Comparison of ENCODE assay signal across 27 mouse cellular contexts in the genomic region with DNA sequence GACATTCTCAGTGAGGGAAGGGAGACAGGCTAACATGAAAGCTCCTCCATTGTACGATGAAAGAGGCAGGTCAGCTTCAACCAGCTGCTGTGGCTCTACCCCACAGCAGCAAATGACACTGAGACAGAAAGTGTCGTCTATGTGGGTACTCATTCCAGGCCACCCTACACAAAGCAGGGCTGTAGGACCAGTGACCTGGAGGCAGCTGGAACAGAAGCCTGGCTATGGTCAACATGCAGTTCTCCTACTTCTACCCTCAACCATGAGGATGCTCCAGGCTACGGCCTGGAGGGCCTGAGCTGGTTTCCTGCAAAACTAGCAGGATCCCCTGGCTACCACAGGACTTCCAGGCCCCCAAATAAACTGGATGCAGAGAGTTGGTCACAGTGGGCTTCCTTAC. TPM values are rescaled to one million over a fixed set of nuclear protein-coding genes. Genes with fewer than 3 reads are reported as not detected.
A peak's percentile ranks its signal among the peaks of the same experiment; 100 is the strongest.
DNase-seq lines count a peak whose midpoint lies in the region; ATAC-seq and TF ChIP-seq lines count a peak whose summit lies in the region.
"Had no signal": no experiment of that assay in that cellular context is flagged by ENCODE, and none has a peak within 500 bp of the region (broad histone marks: within the 10 kb centered on the region; RNA-seq: fewer than 3 reads in every experiment).

No protein-coding gene starts in this region.

- TF ChIP-seq CTCF in layer of hippocampus, adult 2 months (conservative IDR thresholded peaks at IDR 0.05), result no peak

- no peak overlapping the region for H3K9ac ChIP-seq in forebrain, embryonic 15.5 days (replicated peaks)
- peak overlapping the region; percentile 66 for H3K9ac ChIP-seq in liver, embryonic 15.5 days
- H3K9ac ChIP-seq: hindbrain, embryonic 12.5 days; midbrain, embryonic 15.5 days; stomach, embryonic 15.5 days had no signal

- no peaks in the 10 kb centered on the region for H3K4me1 ChIP-seq in forebrain, embryonic 10.5 days
- H3K4me1 ChIP-seq in forebrain, embryonic 15.5 days, result no peaks in the 10 kb centered on the region
- H3K4me1 ChIP-seq in liver, embryonic 15.5 days (replicated peaks), result peaks cover 84% of the 10 kb centered on the region
- H3K4me1 ChIP-seq: hindbrain, embryonic 12.5 days; midbrain, embryonic 15.5 days; stomach, embryonic 15.5 days had no signal

- ATAC-seq in forebrain, embryonic 15.5 days (replicated peaks), result no peak
- ATAC-seq in erythroblast, adult 5-6 weeks (replicated peaks; ENCODE audit: low FRiP score, poor library complexity, severe bottlenecking), result peak; percentile 5; the same call in 1 of the 2 replicates
- ATAC-seq in liver, embryonic 15.5 days (ENCODE audit: insufficient read depth), result peak; percentile 19
- ATAC-seq: inflammation-experienced regulatory T-cells, adult 6 months; lung, postnatal 0 days; midbrain, embryonic 15.5 days; Patski had no signal

- no peak for DNase-seq in forebrain, embryonic 10.5 days (ENCODE audit: extremely low spot score, low spot score)
- no peak for DNase-seq in layer of hippocampus, adult 2 months (ENCODE audit: low spot score in 2 of 2)
- DNase-seq in layer of hippocampus, adult 18-20 months (ENCODE audit: low spot score in 2 of 2), result no peak
- DNase-seq in adipocyte (ENCODE audit: low spot score), result no peak
- DNase-seq in adrenal gland, postnatal 10 days, result no peak
- DNase-seq: adrenal gland, postnatal 14 days; cerebellum, adult 11 months; cerebellum, postnatal 25 days; kidney, adult 2 months; kidney, postnatal 14 days; thymus, adult 18-20 months; thymus, postnatal 4 days had no signal

- no peak overlapping the region for H3K4me2 ChIP-seq in forebrain, embryonic 15.5 days (replicated peaks)
- peak overlapping the region; percentile 56 for H3K4me2 ChIP-seq in liver, embryonic 15.5 days
- H3K4me2 ChIP-seq: hindbrain, embryonic 12.5 days; midbrain, embryonic 15.5 days; stomach, embryonic 15.5 days had no signal

- peak overlapping the region; percentile 60 for H3K27ac ChIP-seq in forebrain, embryonic 10.5 days
- H3K27ac ChIP-seq in forebrain, embryonic 15.5 days (replicated peaks), result no peak overlapping the region
- peak overlapping the region; percentile 47; the same call in 1 of the 2 replicates for H3K27ac ChIP-seq in layer of hippocampus, adult 2 months
- H3K27ac ChIP-seq in liver, embryonic 15.5 days (replicated peaks), result peak overlapping the region; percentile 99
- H3K27ac ChIP-seq: hindbrain, embryonic 12.5 days; midbrain, embryonic 15.5 days; stomach, embryonic 15.5 days had no signal

- H3K9me3 ChIP-seq in forebrain, embryonic 10.5 days, result no peaks in the 10 kb centered on the region
- no peaks in the 10 kb centered on the region for H3K9me3 ChIP-seq in forebrain, embryonic 15.5 days
- H3K9me3 ChIP-seq in liver, embryonic 15.5 days (replicated peaks), result no peaks in the 10 kb centered on the region
- H3K9me3 ChIP-seq: hindbrain, embryonic 12.5 days; midbrain, embryonic 15.5 days; stomach, embryonic 15.5 days had no signal

- H3K4me3 ChIP-seq in forebrain, embryonic 10.5 days, result no peak overlapping the region
- no peak overlapping the region for H3K4me3 ChIP-seq in forebrain, embryonic 15.5 days
- H3K4me3 ChIP-seq in layer of hippocampus, adult 2 months, result no peak overlapping the region
- H3K4me3 ChIP-seq in liver, embryonic 15.5 days (replicated peaks), result peak overlapping the region; percentile 15
- H3K4me3 ChIP-seq: hindbrain, embryonic 12.5 days; midbrain, embryonic 15.5 days; myocyte; stomach, embryonic 15.5 days had no signal

- no peaks in the 10 kb centered on the region for H3K27me3 ChIP-seq in forebrain, embryonic 10.5 days (ENCODE audit: poor library complexity, severe bottlenecking)
- H3K27me3 ChIP-seq in forebrain, embryonic 15.5 days, result no peaks in the 10 kb centered on the region
- H3K27me3 ChIP-seq in liver, embryonic 15.5 days, result no peaks in the 10 kb centered on the region
- H3K27me3 ChIP-seq: hindbrain, embryonic 12.5 days; midbrain, embryonic 15.5 days; Patski; stomach, embryonic 15.5 days had no signal

- peaks cover 72% of the 10 kb centered on the region for H3K36me3 ChIP-seq in forebrain, embryonic 10.5 days (replicated peaks)
- H3K36me3 ChIP-seq in forebrain, embryonic 15.5 days, result peaks cover 15% of the 10 kb centered on the region
- H3K36me3 ChIP-seq in liver, embryonic 15.5 days (replicated peaks), result peaks cover 58% of the 10 kb centered on the region
- H3K36me3 ChIP-seq: midbrain, embryonic 15.5 days; stomach, embryonic 15.5 days had no signal

- 94% methylated on average over 3 of the region's 3 CpGs for WGBS in forebrain, embryonic 10.5 days
- WGBS in forebrain, embryonic 15.5 days, result 89% methylated on average over 3 of the region's 3 CpGs
- WGBS in liver, embryonic 15.5 days (ENCODE audit: insufficient replicate concordance), result 50% methylated on average over 3 of the region's 3 CpGs

RNA-seq across cellular contexts. Expression of a gene that starts 10.9 kb away (rescaled TPM):
- 48.3 and 48.6 TPM in 2 replicates for polyA plus RNA-seq in forebrain, embryonic 10.5 days (2016; fragmentation: Nextera tagmentation; extraction: Ambion mirVana)
- 50.9 and 51.4 TPM in 2 replicates for polyA plus RNA-seq in forebrain, embryonic 15.5 days (2015; fragmentation: Nextera tagmentation; extraction: Ambion mirVana)
- 10 to 100 TPM; 62.0 to 64.1 TPM for total RNA-seq in layer of hippocampus, adult 2 months (2021)
- total RNA-seq in layer of hippocampus, adult 18-20 months (2021), result 10 to 100 TPM; 48.6 to 49.0 TPM
- 58.0 and 62.7 TPM in 2 replicates for total RNA-seq in erythroblast, adult 5-6 weeks (2015; ENCODE audit: low replicate concordance)
- 166 and 187 TPM in 2 replicates for total RNA-seq in erythroblast, adult 5-6 weeks (2017; ENCODE audit: low replicate concordance)
- 28.1 and 31.9 TPM in 2 replicates for polyA plus RNA-seq in liver, embryonic 15.5 days (2015; fragmentation: Nextera tagmentation; extraction: Ambion mirVana)
- 10 to 100 TPM; 36.9 to 50.1 TPM for total RNA-seq in adrenal gland, postnatal 10 days (2021)

RNA-seq across cellular contexts. Expression of a gene that starts 19.6 kb away (rescaled TPM):
- 3,082 and 4,268 TPM in 2 replicates for polyA plus RNA-seq in forebrain, embryonic 10.5 days (2016; fragmentation: Nextera tagmentation; extraction: Ambion mirVana)
- 24.0 and 37.2 TPM in 2 replicates for polyA plus RNA-seq in forebrain, embryonic 15.5 days (2015; fragmentation: Nextera tagmentation; extraction: Ambion mirVana)
- not detected for total RNA-seq in layer of hippocampus, adult 2 months (2021)
- not detected for total RNA-seq in layer of hippocampus, adult 18-20 months (2021)
- total RNA-seq in erythroblast, adult 5-6 weeks (2015; ENCODE audit: low replicate concordance), result 7.9 and 8.8 TPM in 2 replicates
- total RNA-seq in erythroblast, adult 5-6 weeks (2017; ENCODE audit: low replicate concordance), result 0.68 and 2.2 TPM in 2 replicates
- 72.6 and 109 TPM in 2 replicates for polyA plus RNA-seq in liver, embryonic 15.5 days (2015; fragmentation: Nextera tagmentation; extraction: Ambion mirVana)
- not detected for total RNA-seq in adrenal gland, postnatal 10 days (2021)
- total RNA-seq: adrenal gland, postnatal 14 days; gastrocnemius, adult 18-20 months; layer of hippocampus, postnatal 14 days; left cerebral cortex, postnatal 14 days; megakaryocyte progenitor cell, adult 5-6 weeks had no signal
- polyA plus RNA-seq: gonadal fat pad, adult 2 months; inflammation-experienced regulatory T-cells, adult 6 months; kidney, adult 2 months; myocyte; Patski had no signal

RNA-seq across cellular contexts. Expression of a gene that starts 26.7 kb away (rescaled TPM):
- polyA plus RNA-seq in forebrain, embryonic 10.5 days (2016; fragmentation: Nextera tagmentation; extraction: Ambion mirVana), result 2,180 and 3,072 TPM in 2 replicates
- 2,103 and 2,256 TPM in 2 replicates for polyA plus RNA-seq in forebrain, embryonic 15.5 days (2015; fragmentation: Nextera tagmentation; extraction: Ambion mirVana)
- total RNA-seq in layer of hippocampus, adult 2 months (2021), result 100 to 1,000 TPM; 315 to 509 TPM
- 100 to 1,000 TPM; 298 to 318 TPM for total RNA-seq in layer of hippocampus, adult 18-20 months (2021)
- 59,368 and 63,767 TPM in 2 replicates for total RNA-seq in erythroblast, adult 5-6 weeks (2015; ENCODE audit: low replicate concordance)
- total RNA-seq in erythroblast, adult 5-6 weeks (2017; ENCODE audit: low replicate concordance), result 14,861 and 24,674 TPM in 2 replicates
- polyA plus RNA-seq in liver, embryonic 15.5 days (2015; fragmentation: Nextera tagmentation; extraction: Ambion mirVana), result 74,460 and 76,487 TPM in 2 replicates
- total RNA-seq in adrenal gland, postnatal 10 days (2021), result 1,000 to 10,000 TPM; 3,856 to 4,787 TPM
- polyA plus RNA-seq: Patski had no signal

RNA-seq across cellular contexts. Expression of a gene that starts 30.2 kb away (rescaled TPM):
- 6.1 and 10.1 TPM in 2 replicates for polyA plus RNA-seq in forebrain, embryonic 10.5 days (2016; fragmentation: Nextera tagmentation; extraction: Ambion mirVana)
- polyA plus RNA-seq in forebrain, embryonic 15.5 days (2015; fragmentation: Nextera tagmentation; extraction: Ambion mirVana), result 1.6 and 2.5 TPM in 2 replicates
- total RNA-seq in layer of hippocampus, adult 2 months (2021), result 1 to 10 TPM; 1.0 to 1.7 TPM
- total RNA-seq in layer of hippocampus, adult 18-20 months (2021), result 1 to 10 TPM in 1 of 2 experiments, not detected in 1; 1.6 TPM
- 294 and 334 TPM in 2 replicates for total RNA-seq in erythroblast, adult 5-6 weeks (2015; ENCODE audit: low replicate concordance)
- 138 and 139 TPM in 2 replicates for total RNA-seq in erythroblast, adult 5-6 weeks (2017; ENCODE audit: low replicate concordance)
- 139 and 151 TPM in 2 replicates for polyA plus RNA-seq in liver, embryonic 15.5 days (2015; fragmentation: Nextera tagmentation; extraction: Ambion mirVana)
- 1 to 10 TPM in 1 of 2 experiments, under 1 TPM in 1; 0.87 to 2.2 TPM for total RNA-seq in adrenal gland, postnatal 10 days (2021)
- total RNA-seq: gastrocnemius, adult 18-20 months; megakaryocyte progenitor cell, adult 5-6 weeks had no signal
- polyA plus RNA-seq: inflammation-experienced regulatory T-cells, adult 6 months; Patski had no signal

RNA-seq across cellular contexts. Expression of a gene that starts 30.3 kb away (rescaled TPM):
- polyA plus RNA-seq in forebrain, embryonic 10.5 days (2016; fragmentation: Nextera tagmentation; extraction: Ambion mirVana), result 31.0 and 31.2 TPM in 2 replicates
- polyA plus RNA-seq in forebrain, embryonic 15.5 days (2015; fragmentation: Nextera tagmentation; extraction: Ambion mirVana), result 33.5 and 33.8 TPM in 2 replicates
- total RNA-seq in layer of hippocampus, adult 2 months (2021), result 10 to 100 TPM; 15.6 to 20.5 TPM
- 10 to 100 TPM; 16.2 to 16.3 TPM for total RNA-seq in layer of hippocampus, adult 18-20 months (2021)
- 21.3 and 22.1 TPM in 2 replicates for total RNA-seq in erythroblast, adult 5-6 weeks (2015; ENCODE audit: low replicate concordance)
- total RNA-seq in erythroblast, adult 5-6 weeks (2017; ENCODE audit: low replicate concordance), result 29.0 and 33.3 TPM in 2 replicates
- 18.3 and 19.6 TPM in 2 replicates for polyA plus RNA-seq in liver, embryonic 15.5 days (2015; fragmentation: Nextera tagmentation; extraction: Ambion mirVana)
- 10 to 100 TPM; 21.0 to 22.3 TPM for total RNA-seq in adrenal gland, postnatal 10 days (2021)

Comparison
In these comparisons a context has a peak if more than half of its experiments do, and no peak if none do; other contexts are left out.
1. RNA of a gene that starts 26.7 kb away (total RNA-seq): 14,861 to 63,767 TPM in erythroblast, adult 5-6 weeks and 3,856 to 4,787 TPM in adrenal gland, postnatal 10 days; 315 to 509 TPM in layer of hippocampus, adult 2 months and 298 to 318 TPM in layer of hippocampus, adult 18-20 months; every median in the first group is over 4 times any median in the second.